ENCODE assay signal across 9 mouse cellular contexts in the genomic region with DNA sequence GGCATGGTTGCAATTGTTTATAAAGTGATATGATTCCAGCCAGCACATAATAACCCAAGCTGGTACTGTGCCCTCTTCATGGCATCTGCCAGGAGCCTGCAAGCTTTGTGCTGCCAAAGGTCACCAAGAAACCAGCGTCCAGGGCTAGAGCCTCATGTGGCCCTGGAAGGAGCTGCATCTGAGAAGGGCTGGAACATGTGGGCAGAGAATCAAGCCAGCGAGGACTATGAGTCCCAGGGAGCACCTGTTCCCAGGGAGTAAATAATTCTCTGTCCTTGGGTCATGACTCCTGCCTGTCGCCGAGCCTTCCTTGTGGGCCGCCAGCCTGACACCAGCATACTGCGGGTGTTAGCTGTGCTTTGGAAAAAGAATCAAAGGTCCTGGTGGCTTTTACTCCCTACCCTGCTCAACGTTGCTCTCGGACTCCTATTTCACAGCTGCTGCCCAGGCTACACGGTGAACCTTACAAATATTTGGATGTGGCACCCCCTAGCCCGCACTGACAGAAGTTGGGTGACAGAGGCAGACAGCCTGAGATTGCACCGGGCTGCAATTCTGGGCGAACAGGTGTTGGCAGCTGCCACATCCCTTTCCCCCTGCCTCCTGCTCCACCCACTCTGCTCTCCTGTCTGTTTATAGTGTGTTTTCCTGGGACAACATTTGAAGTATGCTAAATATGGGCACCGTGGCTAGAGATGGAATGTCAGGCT.
DNase-seq lines count a peak whose midpoint lies in the region; ATAC-seq and TF ChIP-seq lines count a peak whose summit lies in the region.
"Had no signal": no experiment of that assay in that cellular context is flagged by ENCODE, and none has a peak within 500 bp of the region (broad histone marks: within the 10 kb centered on the region; RNA-seq: fewer than 3 reads in every experiment).

No protein-coding gene starts in this region.

- H3K9me3 ChIP-seq in ES-E14 (ENCODE audit: control insufficient read depth, insufficient read depth, low read depth, low read length): no peaks in the 10 kb centered on the region
- no peaks in the 10 kb centered on the region for H3K9me3 ChIP-seq in limb, embryonic 13.5 days
- H3K9me3 ChIP-seq in forebrain, embryonic 12.5 days: no peaks in the 10 kb centered on the region

- ATAC-seq in limb, embryonic 13.5 days (ENCODE audit: low FRiP score, low read depth): peak; percentile 68
- ATAC-seq in forebrain, embryonic 12.5 days (ENCODE audit: low FRiP score): no peak

- WGBS in heart, adult 2 months: 46% methylated on average over 13 of the region's 13 CpGs
- 55% methylated on average over 13 of the region's 13 CpGs for WGBS in limb, embryonic 13.5 days
- WGBS in forebrain, embryonic 12.5 days: 71% methylated on average over 13 of the region's 13 CpGs

- no peak overlapping the region for H3K4me2 ChIP-seq in limb, embryonic 13.5 days (replicated peaks)
- H3K4me2 ChIP-seq in forebrain, embryonic 12.5 days: no peak overlapping the region

- H3K9ac ChIP-seq in heart, adult 2 months (ENCODE audit: low read depth, low read length): no peak overlapping the region
- H3K9ac ChIP-seq in ES-E14 (ENCODE audit: insufficient read depth, low read depth, low read length, poor library complexity, severe bottlenecking): peak overlapping the region; percentile 22; the same call in 1 of the 2 replicates
- H3K9ac ChIP-seq in limb, embryonic 13.5 days: no peak overlapping the region
- no peak overlapping the region for H3K9ac ChIP-seq in forebrain, embryonic 12.5 days

- in situ Hi-C loops in ES-E14 (cut with MboI; ENCODE audit: low sequenced_read_pairs in 2 of 2, unreplicated experiment in 2 of 2): no loop called here

- peak in 1 of 2 experiments; percentile 34 for DNase-seq in heart, adult 2 months
- DNase-seq in heart, postnatal 4 days: no peak
- DNase-seq in ES-E14 (ENCODE audit: low read depth, low spot score): no peak
- DNase-seq in gastrocnemius, adult 18-20 months (ENCODE audit: low spot score): peak; percentile 86
- no peak for DNase-seq in yolk sac, embryonic 10.5 days (ENCODE audit: low spot score)
- DNase-seq in layer of hippocampus, postnatal 36 days: no peak

- no peak overlapping the region for H3K27ac ChIP-seq in heart, adult 2 months
- H3K27ac ChIP-seq in ES-E14 (ENCODE audit: insufficient read depth, low read depth, low read length, poor library complexity, severe bottlenecking): no peak overlapping the region
- H3K27ac ChIP-seq in limb, embryonic 13.5 days: no peak overlapping the region
- no peak overlapping the region for H3K27ac ChIP-seq in forebrain, embryonic 12.5 days

- H3K4me1 ChIP-seq in heart, adult 2 months (ENCODE audit: control insufficient read depth, insufficient read depth, low read length): peaks cover 5% of the 10 kb centered on the region
- peaks cover 4 to 13% of the 10 kb centered on the region in 2 experiments; a peak in 3 of 4 replicates for H3K4me1 ChIP-seq in ES-E14 (ENCODE audit: control insufficient read depth in 2 of 2, insufficient read depth in 2 of 2, low read length in 2 of 2, poor library complexity in 1 of 2)
- H3K4me1 ChIP-seq in limb, embryonic 13.5 days: peaks cover 14% of the 10 kb centered on the region
- no peaks in the 10 kb centered on the region for H3K4me1 ChIP-seq in forebrain, embryonic 12.5 days

- peak; percentile 49 for TF ChIP-seq CTCF in heart, adult 2 months (IDR thresholded peaks at IDR 0.05)

- no peaks in the 10 kb centered on the region for H3K36me3 ChIP-seq in heart, adult 2 months (ENCODE audit: control insufficient read depth, insufficient read depth, low read length)
- no peaks in the 10 kb centered on the region for H3K36me3 ChIP-seq in ES-E14 (ENCODE audit: control insufficient read depth, insufficient read depth, low read length, poor library complexity, severe bottlenecking)
- no peaks in the 10 kb centered on the region for H3K36me3 ChIP-seq in limb, embryonic 13.5 days
- no peaks in the 10 kb centered on the region for H3K36me3 ChIP-seq in forebrain, embryonic 12.5 days (replicated peaks)

- H3K4me3 ChIP-seq in heart, adult 2 months: no peak overlapping the region
- H3K4me3 ChIP-seq in ES-E14 (ENCODE audit: insufficient read depth in 1 of 2, low read depth in 1 of 2, low read length in 2 of 2, poor library complexity in 1 of 2, severe bottlenecking in 1 of 2): peak overlapping the region; percentile 3 to 7; a peak in 1 of 4 replicates
- no peak overlapping the region for H3K4me3 ChIP-seq in limb, embryonic 13.5 days
- no peak overlapping the region for H3K4me3 ChIP-seq in forebrain, embryonic 12.5 days (replicated peaks)
- H3K4me3 ChIP-seq: erythroblast, embryonic 14.5 days had no signal

- H3K79me2 ChIP-seq in heart, adult 2 months (replicated peaks; ENCODE audit: control insufficient read depth, insufficient read depth, low read length): no peaks in the 10 kb centered on the region

- no peaks in the 10 kb centered on the region for H3K27me3 ChIP-seq in heart, adult 2 months (ENCODE audit: control insufficient read depth, insufficient read depth, low read length)
- H3K27me3 ChIP-seq in limb, embryonic 13.5 days: no peaks in the 10 kb centered on the region
- no peaks in the 10 kb centered on the region for H3K27me3 ChIP-seq in forebrain, embryonic 12.5 days

- TF ChIP-seq EP300 in heart, adult 2 months (IDR thresholded peaks at IDR 0.05; ENCODE audit: insufficient read depth, low read depth, low read length): no peak

- no peak for TF ChIP-seq POLR2A in heart, adult 2 months (IDR thresholded peaks at IDR 0.05; ENCODE audit: insufficient read depth, low read depth, low read length)

- intact Hi-C loops in heart, adult 2 months (cut with DNase I): loop anchor here (2.0 kb wide), 1 partner anchor 18 kb away; no protein-coding TSS in a partner anchor

TF ChIP-seq in ES-E14, 5 proteins besides CTCF, POLR2A, EP300 and RAD21:
- no peak for TF ChIP-seq ZNF384 (IDR thresholded peaks at IDR 0.05; ENCODE audit: low read depth, low read length)
- TF ChIP-seq MAFK (IDR thresholded peaks at IDR 0.05; ENCODE audit: insufficient read depth, low read depth, low read length): no peak
- no peak for TF ChIP-seq ZC3H11A (IDR thresholded peaks at IDR 0.05; ENCODE audit: borderline replicate concordance, low read depth, low read length)
- TF ChIP-seq CHD2 (IDR thresholded peaks at IDR 0.05; ENCODE audit: low read depth, low read length): no peak
TF ChIP-seq in ES-E14: peak in this region for 0.

Comparison
In these comparisons a context has a peak if more than half of its experiments do, and no peak if none do; other contexts are left out.
1. H3K4me3 ChIP-seq: peak in ES-E14 (2 of 2); none in heart, adult 2 months (single experiment), limb, embryonic 13.5 days (single experiment) and forebrain, embryonic 12.5 days (single experiment).